Mouse (Mus musculus): ENCODE measurements around the gene Ddah2. TPM values are rescaled to one million over a fixed set of nuclear protein-coding genes. Genes with fewer than 3 reads are reported as not detected.

The Ddah2 gene
- polyA plus RNA-seq, 1 experiment = 59.5 TPM

GRCm38 (mm10) chr17:35055691-35056495 is 2.9 kb upstream of the Ddah2 start:
- no peak for DNase-seq

GRCm38 (mm10) chr17:35057090-35057489 is 1.7 kb upstream of the Ddah2 start:
- Histone ChIP-seq H3K27me3 (ENCODE audit: control insufficient read depth, insufficient read depth, low read length) (no peaks in the 10 kb centered on the region), H3K27ac (ENCODE audit: insufficient read depth, low read length) (no peak overlapping the region), H3K4me3 (replicated peaks; ENCODE audit: insufficient read depth, low read depth, low read length) (no peak overlapping the region), H3K4me1 (ENCODE audit: control insufficient read depth, insufficient read depth, low read length) (peaks cover 21% of the 10 kb centered on the region)
- WGBS = 85% methylated on average over 3 of the region's 3 CpGs
- no peak for TF ChIP-seq POLR2A (IDR thresholded peaks at IDR 0.05; ENCODE audit: borderline replicate concordance, insufficient read depth, low read length)
- no peak for TF ChIP-seq CTCF (IDR thresholded peaks at IDR 0.05; ENCODE audit: borderline replicate concordance, insufficient read depth, low read depth, low read length)
- DNase-seq = no peak

More at GRCm38 (mm10) chr17:35055691-35056495, 2.9 kb upstream of the Ddah2 start:
- 82% methylated on average over 7 of the region's 7 CpGs for WGBS
- no peaks in the 10 kb centered on the region for H3K27me3 ChIP-seq (ENCODE audit: control insufficient read depth, insufficient read depth, low read length)
- peaks cover 18% of the 10 kb centered on the region for H3K4me1 ChIP-seq (ENCODE audit: control insufficient read depth, insufficient read depth, low read length)
- no peak overlapping the region for H3K27ac ChIP-seq (ENCODE audit: insufficient read depth, low read length)
- TF ChIP-seq POLR2A (IDR thresholded peaks at IDR 0.05; ENCODE audit: borderline replicate concordance, insufficient read depth, low read length) (no peak), CTCF (IDR thresholded peaks at IDR 0.05; ENCODE audit: borderline replicate concordance, insufficient read depth, low read depth, low read length) (no peak)
- no peak overlapping the region for H3K4me3 ChIP-seq (replicated peaks; ENCODE audit: insufficient read depth, low read depth, low read length)

- whole genome bisulfite sequencing = 61% methylated on average over 9 of the region's 9 CpGs
- Histone ChIP-seq H3K4me1 (ENCODE audit: control insufficient read depth, insufficient read depth, low read length) (peaks cover 17% of the 10 kb centered on the region), H3K4me3 (replicated peaks; ENCODE audit: insufficient read depth, low read depth, low read length) (no peak overlapping the region), H3K27ac (ENCODE audit: insufficient read depth, low read length) (no peak overlapping the region), H3K27me3 (ENCODE audit: control insufficient read depth, insufficient read depth, low read length) (no peaks in the 10 kb centered on the region)
- TF ChIP-seq CTCF (IDR thresholded peaks at IDR 0.05; ENCODE audit: borderline replicate concordance, insufficient read depth, low read depth, low read length) (no peak), POLR2A (IDR thresholded peaks at IDR 0.05; ENCODE audit: borderline replicate concordance, insufficient read depth, low read length) (no peak)
- no peak for DNase-seq
Measured at GRCm38 (mm10) chr17:35058316-35058715, 519 bp upstream of the Ddah2 start.

- Histone ChIP-seq H3K4me3 (replicated peaks; ENCODE audit: insufficient read depth, low read depth, low read length) (peak overlapping the region; percentile 88), H3K27ac (ENCODE audit: insufficient read depth, low read length) (no peak overlapping the region), H3K4me1 (ENCODE audit: control insufficient read depth, insufficient read depth, low read length) (peaks cover 28% of the 10 kb centered on the region), H3K27me3 (ENCODE audit: control insufficient read depth, insufficient read depth, low read length) (no peaks in the 10 kb centered on the region)
- WGBS = 9% methylated on average over 14 of the region's 14 CpGs
- TF ChIP-seq CTCF (IDR thresholded peaks at IDR 0.05; ENCODE audit: borderline replicate concordance, insufficient read depth, low read depth, low read length) = no peak
- no peak for TF ChIP-seq POLR2A (IDR thresholded peaks at IDR 0.05; ENCODE audit: borderline replicate concordance, insufficient read depth, low read length)
- DNase-seq = peak in 1 of 2 experiments; percentile 36
Measured at GRCm38 (mm10) chr17:35060071-35060470, 1.2 kb downstream of the Ddah2 start.

GRCm38 (mm10) chr17:35060737-35061297 is 2.0 kb downstream of the Ddah2 start:
- DNase-seq = peak in 1 of 2 experiments; percentile 34
- no peaks in the 10 kb centered on the region for H3K27me3 ChIP-seq (ENCODE audit: control insufficient read depth, insufficient read depth, low read length)
- no peak overlapping the region for H3K4me3 ChIP-seq (replicated peaks; ENCODE audit: insufficient read depth, low read depth, low read length)
- 0 out of 2 replicates have a peak overlapping the region, but pooled peaks have one; percentile 11 for H3K27ac ChIP-seq (ENCODE audit: insufficient read depth, low read length)
- peaks cover 33% of the 10 kb centered on the region for H3K4me1 ChIP-seq (ENCODE audit: control insufficient read depth, insufficient read depth, low read length)
- TF ChIP-seq CTCF (IDR thresholded peaks at IDR 0.05; ENCODE audit: borderline replicate concordance, insufficient read depth, low read depth, low read length) (no peak), POLR2A (IDR thresholded peaks at IDR 0.05; ENCODE audit: borderline replicate concordance, insufficient read depth, low read length) (no peak)
- 53% methylated on average over 22 of the region's 22 CpGs for WGBS

- no peak overlapping the region for H3K27ac ChIP-seq (ENCODE audit: insufficient read depth, low read length)
- WGBS = 73% methylated on average over 8 of the region's 8 CpGs
- DNase-seq = no peak
- H3K27me3 ChIP-seq (ENCODE audit: control insufficient read depth, insufficient read depth, low read length) = no peaks in the 10 kb centered on the region
- TF ChIP-seq CTCF (IDR thresholded peaks at IDR 0.05; ENCODE audit: borderline replicate concordance, insufficient read depth, low read depth, low read length) = no peak
- no peak for TF ChIP-seq POLR2A (IDR thresholded peaks at IDR 0.05; ENCODE audit: borderline replicate concordance, insufficient read depth, low read length)
- peaks cover 33% of the 10 kb centered on the region for H3K4me1 ChIP-seq (ENCODE audit: control insufficient read depth, insufficient read depth, low read length)
- no peak overlapping the region for H3K4me3 ChIP-seq (replicated peaks; ENCODE audit: insufficient read depth, low read depth, low read length)
Measured at GRCm38 (mm10) chr17:35061299-35061698, 2.5 kb downstream of the Ddah2 start.

GRCm38 (mm10) chr17:35063466-35063865 is 4.6 kb downstream of the Ddah2 start:
- peak in 1 of 2 experiments; percentile 50 for DNase-seq
- H3K27me3 ChIP-seq (ENCODE audit: control insufficient read depth, insufficient read depth, low read length) = no peaks in the 10 kb centered on the region
- no peak overlapping the region for H3K27ac ChIP-seq (ENCODE audit: insufficient read depth, low read length)
- TF ChIP-seq CTCF (IDR thresholded peaks at IDR 0.05; ENCODE audit: borderline replicate concordance, insufficient read depth, low read depth, low read length) (no peak), POLR2A (IDR thresholded peaks at IDR 0.05; ENCODE audit: borderline replicate concordance, insufficient read depth, low read length) (no peak)
- H3K4me3 ChIP-seq (replicated peaks; ENCODE audit: insufficient read depth, low read depth, low read length) = no peak overlapping the region
- peaks cover 34% of the 10 kb centered on the region for H3K4me1 ChIP-seq (ENCODE audit: control insufficient read depth, insufficient read depth, low read length)
- 49% methylated on average over 3 of the region's 3 CpGs for WGBS

Data from cerebellum, adult 2 months (tissue).